Comparison of ENCODE assay signal across 24 mouse cellular contexts in the genomic region with DNA sequence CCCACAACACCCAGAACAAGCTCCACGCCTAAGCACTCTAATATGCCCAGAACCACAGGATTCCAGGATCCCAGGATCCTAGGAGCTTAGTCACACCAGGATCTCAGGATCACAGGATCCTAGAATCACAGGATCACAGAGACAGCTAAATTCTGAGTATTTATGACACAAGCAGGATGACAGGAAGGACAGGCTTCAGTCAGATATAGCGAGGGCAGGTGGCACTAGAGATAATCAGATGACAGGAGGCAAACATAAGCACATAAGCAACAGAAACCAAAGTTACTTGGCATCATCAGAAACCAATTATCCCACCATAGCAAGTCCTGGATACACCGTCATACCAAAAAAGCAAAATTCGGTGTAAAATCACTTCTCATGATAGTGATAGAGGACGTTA.
"Had no signal": no experiment of that assay in that cellular context is flagged by ENCODE, and none has a peak within 500 bp of the region (broad histone marks: within the 10 kb centered on the region; RNA-seq: fewer than 3 reads in every experiment).

No protein-coding gene starts in this region.

- H3K27me3 ChIP-seq: heart, embryonic 13.5 days; heart, embryonic 15.5 days; intestine, embryonic 15.5 days; limb, embryonic 13.5 days; limb, embryonic 15.5 days; liver, embryonic 15.5 days had no signal

- H3K27ac ChIP-seq: heart, adult 2 months; heart, embryonic 13.5 days; heart, embryonic 15.5 days; hindbrain, embryonic 14.5 days; intestine, embryonic 15.5 days; layer of hippocampus, adult 2 months; limb, embryonic 13.5 days; limb, embryonic 15.5 days; liver, embryonic 15.5 days had no signal

- H3K4me3 ChIP-seq: heart, adult 2 months; heart, embryonic 13.5 days; heart, embryonic 15.5 days; intestine, embryonic 15.5 days; layer of hippocampus, adult 2 months; limb, embryonic 13.5 days; limb, embryonic 15.5 days; liver, embryonic 15.5 days had no signal

- DNase-seq: gastrocnemius, postnatal 14 days; gastrocnemius, postnatal 36 days; heart, adult 11 months; heart, adult 2 months; heart, postnatal 14 days; heart, postnatal 36 days; kidney, adult 18-20 months; kidney, adult 8-10 months; kidney, postnatal 10 days; kidney, postnatal 25 days; kidney, postnatal 4 days; left cerebral cortex, postnatal 4 days had no signal

- H3K4me2 ChIP-seq: heart, embryonic 11.5 days; heart, embryonic 13.5 days; heart, embryonic 15.5 days; hindbrain, embryonic 14.5 days; intestine, embryonic 15.5 days; limb, embryonic 13.5 days; limb, embryonic 15.5 days; liver, embryonic 15.5 days had no signal

- H3K4me1 ChIP-seq: heart, embryonic 13.5 days; heart, embryonic 15.5 days; intestine, embryonic 15.5 days; limb, embryonic 13.5 days; limb, embryonic 15.5 days had no signal

- H3K36me3 ChIP-seq: heart, embryonic 13.5 days; heart, embryonic 15.5 days; intestine, embryonic 15.5 days; limb, embryonic 13.5 days; limb, embryonic 15.5 days; liver, embryonic 15.5 days had no signal

- H3K9me3 ChIP-seq: heart, embryonic 13.5 days; heart, embryonic 15.5 days; intestine, embryonic 15.5 days; limb, embryonic 13.5 days; limb, embryonic 15.5 days; liver, embryonic 15.5 days had no signal

- H3K9ac ChIP-seq: heart, embryonic 13.5 days; heart, embryonic 15.5 days; hindbrain, embryonic 14.5 days; intestine, embryonic 15.5 days; limb, embryonic 13.5 days; limb, embryonic 15.5 days; liver, embryonic 15.5 days had no signal

- ATAC-seq: hindbrain, embryonic 16.5 days; inflammation-experienced regulatory T-cells, adult 6 months; intestine, embryonic 15.5 days; intestine, postnatal 0 days had no signal
